Mouse (Mus musculus) megakaryocyte-erythroid progenitor cell, adult 5-6 weeks (primary cell): ENCODE results near the gene Rit1. TPM values are rescaled to one million over a fixed set of nuclear protein-coding genes. Genes with fewer than 3 reads are reported as not detected.
A peak's percentile ranks its signal among the peaks of the same experiment; 100 is the strongest.
"Not testable (repeated sequence)": the region's sequence is repeated elsewhere in the genome, so short reads cannot be mapped to it uniquely, and the experiment has no call there.

Experiments
- ATAC-seq: replicated peaks from 2 replicates; pipeline ENCODE4 v1.8.0; 2016; ENCODE audit warnings: mild to moderate bottlenecking, inconsistent platforms; ENCODE audit not compliant: severe bottlenecking, poor library complexity, low FRiP score, low TSS enrichment
- total RNA-seq, 2 experiments: library from RNA; stranded (forward) in 1 of 2; stranded (reverse) in 1 of 2; fragments of 200-1000, 215-1000 nt in 1 of 2; fragments of >200 nt in 1 of 2; fragmentation: Nextera tagmentation in 1 of 2; gene quantifications; 2 replicates each; pipeline ENCODE4 v1.2.3; 2014 to 2017

The Rit1 gene
- 16.7 and 20.0 TPM in 2 replicates for total RNA-seq (2014; fragmentation: Nextera tagmentation)
- 9.6 and 22.3 TPM in 2 replicates for total RNA-seq (2017)

- ATAC-seq, result peak; percentile 96
Observed at GRCm38 (mm10) chr3:88716399-88717197, at the start of gene Rit1. Rit1 (plus strand) TSS chr3:88716838.

DNA sequence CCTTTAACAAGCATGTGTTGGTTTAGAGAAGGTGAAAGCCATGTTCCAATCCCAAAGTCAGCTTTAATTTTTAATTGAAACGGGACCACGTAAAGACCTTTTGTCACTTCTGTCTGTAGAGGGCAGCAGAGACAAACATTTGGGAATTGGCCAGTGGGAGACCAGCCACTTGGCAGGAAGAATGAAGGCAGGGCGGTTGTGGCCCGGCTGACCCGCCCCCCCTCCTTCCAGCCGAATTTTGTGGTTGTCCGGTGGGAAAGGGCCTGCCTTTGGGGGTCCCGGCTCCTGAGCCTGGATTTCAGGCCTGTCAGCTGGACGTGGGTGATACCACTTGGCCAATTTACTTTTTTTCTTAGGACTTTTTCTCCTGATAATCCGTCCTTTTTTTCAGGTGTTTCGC lies 39.2 kb upstream of the Rit1 start:
- peak; percentile 89 for ATAC-seq

DNA sequence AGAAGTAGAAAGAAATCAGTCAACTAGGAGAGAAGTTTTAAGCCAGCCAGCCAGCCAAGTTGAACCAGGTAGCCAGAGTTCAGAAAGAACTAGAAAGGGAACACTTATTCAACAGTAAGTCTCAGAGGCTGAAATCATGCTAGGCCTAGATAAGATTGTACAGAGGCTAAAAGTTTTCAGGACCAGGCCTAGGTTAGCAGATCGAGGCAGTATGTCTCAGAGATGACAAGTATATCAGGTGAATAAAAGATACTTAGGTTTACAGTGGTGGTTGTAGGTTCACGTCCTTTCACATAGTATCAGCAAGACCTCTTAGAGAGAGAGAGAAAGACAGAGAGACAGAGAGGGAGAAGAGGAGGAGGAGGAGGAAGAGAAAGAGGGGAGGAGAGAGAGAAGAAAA lies 32.8 kb upstream of the Rit1 start:
- no peak for ATAC-seq

DNA sequence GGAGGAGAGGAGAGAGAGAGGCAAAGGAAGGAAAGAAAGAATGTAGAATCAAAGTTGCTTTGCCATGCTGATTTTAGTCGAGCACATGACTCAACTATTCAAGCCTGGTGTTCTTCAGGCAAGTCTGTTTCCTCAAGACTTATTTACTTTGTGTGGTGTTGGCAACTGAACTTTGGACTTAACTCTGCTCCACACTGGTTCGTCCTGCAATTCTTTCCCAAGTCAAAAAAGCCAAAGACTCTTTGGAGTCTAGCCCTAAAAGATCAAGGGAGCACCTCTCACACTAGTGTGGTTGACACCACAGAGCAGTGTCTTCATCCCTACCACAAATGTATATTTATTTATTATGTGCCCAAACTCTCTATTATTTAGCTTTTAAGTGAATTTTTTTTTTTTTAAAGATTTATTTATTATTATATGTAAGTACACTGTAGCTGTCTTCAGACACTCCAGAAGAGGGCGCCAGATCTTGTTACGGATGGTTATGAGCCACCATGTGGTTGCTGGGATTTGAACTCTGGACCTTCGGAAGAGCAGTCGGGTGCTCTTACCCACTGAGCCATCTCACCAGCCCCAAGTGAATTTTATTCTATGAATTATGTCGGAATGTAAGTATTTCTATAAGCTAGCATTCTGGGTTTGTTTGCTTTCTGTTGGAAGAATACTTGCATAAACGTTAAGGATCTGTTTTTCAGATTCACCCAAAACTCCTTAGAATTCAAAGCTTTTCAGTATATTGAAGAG lies 32.2 kb upstream of the Rit1 start:
- ATAC-seq, result no peak

DNA sequence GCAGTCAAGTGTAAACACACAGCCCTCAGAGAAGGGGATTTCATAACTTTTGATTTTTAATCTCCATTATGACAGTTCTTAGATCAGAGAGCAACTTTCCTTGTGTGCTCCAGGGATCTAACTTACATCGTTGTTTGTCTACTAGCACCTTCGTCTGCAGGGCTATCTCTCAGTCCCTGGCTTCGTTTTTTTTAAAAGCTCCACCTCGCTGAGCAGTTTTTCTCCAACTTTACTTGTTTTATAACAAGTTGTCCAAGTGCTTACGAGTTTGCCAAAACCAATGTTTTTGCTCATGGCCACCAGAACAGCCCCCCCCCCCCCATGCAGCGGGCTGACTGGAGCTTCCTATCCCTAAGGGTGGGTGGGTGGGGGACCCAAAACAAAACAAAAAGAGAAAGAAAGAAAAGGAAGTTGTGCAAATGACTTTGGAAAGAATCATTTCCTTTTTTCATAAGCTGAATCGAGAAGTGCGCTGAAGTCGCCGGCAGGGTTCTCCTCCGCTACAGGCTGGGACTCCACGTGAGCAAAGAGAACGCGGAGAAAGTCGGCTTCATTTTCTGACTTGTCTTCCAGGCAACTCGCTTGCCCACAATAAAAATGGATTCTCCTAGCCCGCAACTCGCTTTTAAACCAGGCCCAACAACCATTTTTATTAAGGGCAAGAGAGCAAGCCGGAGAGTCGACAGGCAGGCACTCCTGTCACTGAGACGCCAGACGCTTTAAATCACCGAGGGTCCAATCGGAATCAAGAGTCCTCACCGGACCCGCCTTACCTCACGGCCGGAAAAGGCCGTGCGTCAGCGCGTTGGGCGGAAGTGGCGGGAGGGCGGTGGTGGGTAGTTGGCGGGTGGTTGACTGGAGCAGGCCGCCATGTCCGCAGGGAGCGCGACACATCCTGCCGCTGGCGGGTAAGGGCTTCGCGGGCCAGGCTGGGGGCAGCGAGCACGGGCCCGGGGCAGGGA lies 31.4 kb upstream of the Rit1 start, which contains the start of gene Khdc4:
Gene Khdc4 (plus strand): TSS at position 824 of the 962 bp plus-strand sequence.
- ATAC-seq, result peak; percentile 99

DNA sequence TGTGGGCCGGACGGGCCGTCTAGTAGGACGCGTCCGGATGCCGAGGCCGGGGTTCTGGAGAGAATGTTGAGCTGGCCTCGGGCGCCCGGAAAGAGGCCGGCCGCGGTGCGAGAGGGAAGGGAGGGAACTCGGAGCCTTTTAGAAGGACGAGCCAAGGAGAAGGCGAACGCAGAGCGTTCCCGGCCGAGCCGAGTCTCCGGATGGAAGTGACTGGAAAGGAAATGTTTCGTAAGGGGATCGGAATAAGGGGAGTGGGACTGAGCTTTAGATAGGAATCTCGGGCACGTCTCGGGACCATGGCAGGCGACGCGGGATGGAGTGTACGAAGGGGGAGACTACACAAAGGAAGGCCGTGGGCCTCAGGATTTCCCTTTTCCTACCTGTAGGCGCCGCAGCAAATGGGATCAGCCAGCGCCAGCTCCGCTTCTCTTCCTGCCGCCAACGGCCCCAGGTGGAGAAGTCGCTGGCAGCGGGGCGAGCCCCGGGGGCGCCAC lies 30.6 kb upstream of the Rit1 start:
- peak; percentile 19 for ATAC-seq

- no peak for ATAC-seq
Observed at GRCm38 (mm10) chr3:88686734-88687611, 29.7 kb upstream of the Rit1 start.

DNA sequence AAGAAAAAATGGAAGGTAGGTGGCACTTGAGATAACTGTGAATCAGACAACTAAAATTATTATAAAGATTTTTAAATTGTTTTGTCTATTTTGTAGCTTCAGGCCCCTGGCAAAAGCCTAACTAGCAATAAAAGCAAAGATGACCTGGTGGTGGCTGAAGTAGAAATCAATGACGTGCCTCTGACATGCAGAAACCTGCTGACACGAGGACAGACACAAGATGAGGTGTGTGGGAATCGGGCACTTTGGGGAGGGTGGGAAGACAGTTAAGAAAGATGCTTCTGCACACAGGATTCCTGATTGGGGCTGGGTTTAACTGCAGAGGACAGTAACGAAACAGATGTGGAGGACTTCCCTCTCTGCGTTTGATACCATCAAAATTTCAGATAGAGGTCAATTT lies 27.6 kb upstream of the Rit1 start:
- ATAC-seq, result no peak

DNA sequence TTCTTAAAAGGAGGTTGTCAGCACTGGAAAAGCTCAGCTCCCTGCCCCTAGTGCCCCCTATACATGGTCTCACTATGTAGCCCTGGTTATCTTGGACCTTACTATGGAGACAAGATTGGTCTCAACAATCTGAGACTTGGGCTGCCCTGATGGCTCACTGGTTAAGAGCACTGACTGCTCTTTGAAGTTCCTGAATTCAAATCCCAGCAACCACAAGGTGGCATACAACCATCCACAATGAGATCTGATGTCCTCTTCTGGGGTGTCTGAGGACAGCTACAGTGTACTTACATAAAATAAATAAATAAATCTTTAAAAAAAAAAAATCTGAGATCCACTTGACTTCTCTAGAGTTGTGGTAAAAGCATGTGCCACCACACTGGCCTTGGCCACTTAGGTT lies 21.1 kb upstream of the Rit1 start:
- ATAC-seq, result no peak

DNA sequence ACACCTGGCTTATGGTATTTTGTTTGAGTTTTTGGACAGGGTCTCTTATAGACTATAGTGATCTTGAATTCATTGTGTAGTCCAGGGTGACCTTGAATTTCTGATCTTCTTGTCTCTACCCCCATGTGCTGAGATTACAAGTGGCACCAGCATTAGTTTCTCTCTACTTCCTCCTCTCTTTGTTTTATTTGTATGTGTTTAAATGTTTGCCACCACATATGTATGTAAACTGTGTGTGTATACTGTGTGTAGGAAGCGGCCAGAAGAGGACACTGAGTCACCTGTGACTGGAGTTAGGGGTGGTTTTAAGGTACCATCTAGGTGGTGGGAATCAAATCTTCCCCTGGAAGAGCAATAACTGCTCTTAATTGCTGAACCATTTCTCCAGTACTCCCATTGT lies 18.6 kb upstream of the Rit1 start:
- ATAC-seq, result no peak

DNA sequence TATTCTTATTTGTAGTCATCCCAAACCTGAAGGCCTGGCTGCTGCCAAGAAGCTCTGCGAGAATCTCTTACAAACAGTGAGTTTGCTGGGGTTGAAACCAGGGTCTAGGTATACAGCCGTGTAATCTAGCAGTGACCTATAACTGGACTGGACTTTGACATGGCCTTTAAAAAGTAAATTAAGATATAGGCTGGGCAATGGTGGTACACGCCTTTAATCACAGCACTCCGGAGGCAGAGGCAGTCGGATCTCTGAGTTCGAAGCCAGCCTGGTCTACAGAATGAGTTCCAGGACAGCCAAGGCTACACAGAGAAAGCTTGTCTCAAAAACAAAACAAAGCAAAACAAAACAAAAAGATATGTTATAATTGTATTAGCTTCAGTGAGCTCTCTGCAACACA lies 17.8 kb upstream of the Rit1 start:
- no peak for ATAC-seq

- no peak for ATAC-seq
Observed at GRCm38 (mm10) chr3:88700247-88700646, 16.4 kb upstream of the Rit1 start.

GRCm38 (mm10) chr3:88701222-88701621 lies 15.4 kb upstream of the Rit1 start:
- ATAC-seq, result no peak

DNA sequence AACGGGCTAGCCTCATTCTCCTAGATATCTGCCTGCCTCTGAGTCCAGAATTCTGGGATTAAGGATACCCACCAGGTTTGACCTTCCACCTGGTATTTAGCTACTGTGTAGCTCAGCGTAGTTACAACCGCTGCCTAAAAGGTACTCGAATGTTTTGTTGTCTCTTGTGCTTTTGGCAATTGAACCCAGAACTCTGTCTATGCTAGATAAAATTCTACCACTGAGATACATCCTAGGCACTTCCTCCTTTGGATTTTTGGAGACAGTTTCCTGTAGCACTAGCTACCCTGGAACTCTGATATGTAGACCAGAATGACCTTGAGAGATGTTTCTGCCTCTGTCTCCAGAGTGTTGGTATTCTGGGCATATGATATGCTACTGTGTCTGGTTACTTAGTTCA lies 2.9 kb upstream of the Rit1 start:
- no peak for ATAC-seq

- ATAC-seq, result no peak
Observed at GRCm38 (mm10) chr3:88714725-88715124, 1.9 kb upstream of the Rit1 start.

- not testable (repeated sequence) for ATAC-seq
Observed at GRCm38 (mm10) chr3:88715716-88716115, 922 bp upstream of the Rit1 start.

DNA sequence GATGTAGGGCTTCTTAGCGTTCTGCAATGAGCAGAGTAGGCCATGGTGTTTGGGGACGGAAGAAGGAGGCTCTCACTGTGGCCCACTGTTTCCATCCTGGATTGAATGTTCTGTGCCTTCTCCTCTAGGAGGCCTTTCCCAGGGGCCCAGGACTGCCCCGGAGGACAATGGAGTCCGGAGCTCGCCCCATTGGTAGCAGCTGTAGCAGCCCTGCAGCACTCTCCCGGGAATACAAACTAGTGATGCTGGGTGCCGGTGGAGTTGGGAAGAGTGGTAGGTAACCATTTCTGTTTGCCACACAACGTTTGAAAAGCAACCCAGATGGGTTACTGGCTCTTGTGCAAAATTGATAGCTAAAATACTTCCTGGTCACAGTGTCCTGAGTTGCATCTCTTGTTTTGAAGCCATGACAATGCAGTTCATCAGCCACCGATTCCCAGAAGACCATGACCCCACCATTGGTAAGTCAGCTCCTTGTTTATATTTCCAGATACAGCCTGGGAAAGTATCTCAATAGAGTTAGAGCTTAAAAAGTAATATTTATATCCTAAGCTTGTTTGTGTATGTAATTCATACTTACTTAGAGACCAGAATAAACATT lies 660 bp downstream of the Rit1 start:
- no peak for ATAC-seq

DNA sequence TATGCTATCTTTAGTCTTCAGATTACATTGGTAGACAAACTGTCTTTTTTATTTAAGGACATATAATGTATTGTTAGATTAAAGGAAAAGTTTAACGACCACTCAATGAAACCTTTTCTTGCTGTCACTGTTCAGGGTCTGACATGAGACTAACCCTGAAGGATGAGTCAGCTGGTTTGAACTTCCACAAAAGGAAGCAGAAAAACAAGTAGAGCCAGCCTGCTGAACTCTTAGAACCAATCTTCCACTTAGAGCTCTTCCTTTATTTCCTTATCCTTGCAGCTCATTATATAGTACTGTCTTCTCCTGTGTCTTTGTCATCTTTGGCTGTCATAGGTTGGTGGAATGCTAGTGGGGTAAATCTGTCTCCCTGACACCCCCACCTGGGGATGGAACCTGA lies 1.2 kb downstream of the Rit1 start:
- no peak for ATAC-seq
